Mouse (Mus musculus) embryonic facial prominence, embryonic 15.5 days (tissue): ENCODE measurements at regions not wholly inside any gene's neighbourhood (a gene's known extent, or its start where the extent isn't known, plus 50 kb on each side); places are given as distances from the start of the nearest gene placed in this dataset.

ENCODE experiments used
- ATAC-seq: fragments of 200-750 bp; cut with Nextera tagmentation; 2 replicates; pipeline ENCODE4 v1.8.0; 2017; ENCODE audit warnings: low read depth, moderate TSS enrichment; ENCODE audit not compliant: insufficient number of reproducible peaks, low FRiP score, low TSS enrichment
- H3K27ac ChIP-seq: fragments of 300-500 bp; sonication (generic); replicated peaks from 2 replicates; pipeline ENCODE4 v1.5.1; 2015; ENCODE audit warnings: mild to moderate bottlenecking, inconsistent platforms
- H3K27me3 ChIP-seq: fragments of 300-500 bp; sonication (generic); 2 replicates; pipeline ENCODE4 v1.6.1; 2015; ENCODE audit warnings: inconsistent platforms
- H3K36me3 ChIP-seq: fragments of 300-500 bp; sonication (generic); 2 replicates; pipeline ENCODE4 v1.6.1; 2015; ENCODE audit warnings: mild to moderate bottlenecking, inconsistent platforms
- H3K4me1 ChIP-seq: fragments of 300-500 bp; sonication (generic); 2 replicates; pipeline ENCODE4 v1.6.1; 2015; ENCODE audit warnings: inconsistent platforms
- H3K4me2 ChIP-seq: fragments of 300-500 bp; sonication (generic); replicated peaks from 2 replicates; pipeline ENCODE4 v1.6.1; 2015; ENCODE audit warnings: mild to moderate bottlenecking, inconsistent platforms
- H3K4me3 ChIP-seq: fragments of 300-500 bp; sonication (generic); replicated peaks from 2 replicates; pipeline ENCODE4 v1.5.1; 2015; ENCODE audit warnings: mild to moderate bottlenecking, inconsistent platforms
- H3K9ac ChIP-seq: fragments of 300-500 bp; sonication (generic); 2 replicates; pipeline ENCODE4 v1.6.1; 2015; ENCODE audit warnings: inconsistent platforms
- H3K9me3 ChIP-seq: fragments of 300-500 bp; sonication (generic); replicated peaks from 2 replicates; pipeline ENCODE4 v1.6.1; 2016; ENCODE audit warnings: inconsistent platforms
- WGBS: fragments of 180-500 bp; shearing (Covaris S2); methylation state at CpG from one replicate; pipeline ENCODE4 v1.1.7; 2015; 5-methylcytosine and 5-hydroxymethylcytosine counted together

GRCm38 (mm10) chr13:97308431-97308830 is 67.5 kb downstream of the Enc1 start:
- ATAC-seq: no peak
- H3K27me3 ChIP-seq: no peaks in the 10 kb centered on the region
- H3K4me2 ChIP-seq: no peak overlapping the region
- no peaks in the 10 kb centered on the region for H3K36me3 ChIP-seq
- no peak overlapping the region for H3K27ac ChIP-seq
- H3K9me3 ChIP-seq: no peaks in the 10 kb centered on the region
- H3K4me1 ChIP-seq: peaks cover 15% of the 10 kb centered on the region; the same call in 1 of the 2 replicates
- 95% methylated on average over 2 of the region's 2 CpGs for WGBS
- H3K4me3 ChIP-seq: no peak overlapping the region
- no peak overlapping the region for H3K9ac ChIP-seq
